In genomic region chr2:150788768-150789550, GRCm38 (mm10) we compare ENCODE assay signal across 9 mouse cellular contexts. TPM values are rescaled to one million over a fixed set of nuclear protein-coding genes. Genes with fewer than 3 reads are reported as not detected.
DNase-seq lines count a peak whose midpoint lies in the region; ATAC-seq and TF ChIP-seq lines count a peak whose summit lies in the region.
"Had no signal": no experiment of that assay in that cellular context is flagged by ENCODE, and none has a peak within 500 bp of the region (broad histone marks: within the 10 kb centered on the region; RNA-seq: fewer than 3 reads in every experiment).

No protein-coding gene starts in this region.

- H3K4me1 ChIP-seq in hindbrain, embryonic 15.5 days (replicated peaks), result peaks cover 31% of the 10 kb centered on the region
- H3K4me1 ChIP-seq in hindbrain, embryonic 10.5 days (replicated peaks), result peaks cover 24% of the 10 kb centered on the region
- peaks cover 4% of the 10 kb centered on the region; the same call in 1 of the 2 replicates for H3K4me1 ChIP-seq in cortical plate, adult 2 months (ENCODE audit: control insufficient read depth, insufficient read depth, low read length)
- 0 out of 2 replicates have a peak, but pooled peaks cover 7% of the 10 kb centered on the region for H3K4me1 ChIP-seq in kidney, postnatal 0 days (replicated peaks; ENCODE audit: insufficient read depth, low read length)
- H3K4me1 ChIP-seq in liver, embryonic 13.5 days (replicated peaks), result peaks cover 38% of the 10 kb centered on the region

- peaks cover 4% of the 10 kb centered on the region; the same call in 1 of the 2 replicates for H3K27me3 ChIP-seq in hindbrain, embryonic 15.5 days
- peaks cover 14% of the 10 kb centered on the region; the same call in 1 of the 2 replicates for H3K27me3 ChIP-seq in hindbrain, embryonic 10.5 days (ENCODE audit: insufficient read depth, poor library complexity, severe bottlenecking)
- no peaks in the 10 kb centered on the region for H3K27me3 ChIP-seq in kidney, postnatal 0 days (ENCODE audit: insufficient read depth, low read length)
- peaks cover 4% of the 10 kb centered on the region; the same call in 1 of the 2 replicates for H3K27me3 ChIP-seq in liver, embryonic 13.5 days
- H3K27me3 ChIP-seq: CH12.LX had no signal

- H3K4me3 ChIP-seq in hindbrain, embryonic 15.5 days, result peak overlapping the region; percentile 54
- H3K4me3 ChIP-seq in hindbrain, embryonic 10.5 days, result no peak overlapping the region
- H3K4me3 ChIP-seq in cortical plate, adult 2 months (ENCODE audit: insufficient read depth, low read length), result peak overlapping the region; percentile 19
- no peak overlapping the region for H3K4me3 ChIP-seq in kidney, postnatal 0 days (replicated peaks; ENCODE audit: low read depth, low read length)
- H3K4me3 ChIP-seq in liver, embryonic 13.5 days (replicated peaks), result no peak overlapping the region; the same call in 1 of the 2 replicates

- DNase-seq in hindbrain, embryonic 10.5 days (ENCODE audit: low spot score), result no peak
- peak; percentile 75 to 90 for DNase-seq in heart, adult 9 months (ENCODE audit: low spot score in 2 of 2)
- peak; percentile 88 for DNase-seq in kidney, postnatal 0 days (ENCODE audit: low spot score)
- DNase-seq in liver, embryonic 13.5 days, result no peak
- peak; percentile 82 for DNase-seq in ovary, postnatal 36 days (ENCODE audit: low spot score)
- DNase-seq in thymus, adult 18-20 months, result no peak

- H3K9me3 ChIP-seq in hindbrain, embryonic 15.5 days, result no peaks in the 10 kb centered on the region
- no peaks in the 10 kb centered on the region for H3K9me3 ChIP-seq in hindbrain, embryonic 10.5 days
- no peaks in the 10 kb centered on the region for H3K9me3 ChIP-seq in kidney, postnatal 0 days (replicated peaks; ENCODE audit: low read length)
- H3K9me3 ChIP-seq in liver, embryonic 13.5 days (replicated peaks), result no peaks in the 10 kb centered on the region

- no peak for TF ChIP-seq POLR2A in cortical plate, adult 2 months (IDR thresholded peaks at IDR 0.05; ENCODE audit: extremely low read depth, insufficient read depth, low read length)

- H3K27ac ChIP-seq in hindbrain, embryonic 15.5 days (replicated peaks), result peak overlapping the region; percentile 49
- no peak overlapping the region for H3K27ac ChIP-seq in hindbrain, embryonic 10.5 days
- H3K27ac ChIP-seq in cortical plate, adult 2 months (ENCODE audit: insufficient read depth, low read length), result 0 out of 2 replicates have a peak overlapping the region, but pooled peaks have one; percentile 61
- no peak overlapping the region for H3K27ac ChIP-seq in kidney, postnatal 0 days
- no peak overlapping the region; the same call in 1 of the 2 replicates for H3K27ac ChIP-seq in liver, embryonic 13.5 days

- 51% methylated on average over 4 of the region's 4 CpGs for WGBS in hindbrain, embryonic 15.5 days
- 73% methylated on average over 4 of the region's 4 CpGs for WGBS in hindbrain, embryonic 10.5 days
- WGBS in kidney, postnatal 0 days, result 49% methylated on average over 4 of the region's 4 CpGs
- WGBS in liver, embryonic 13.5 days (ENCODE audit: insufficient replicate concordance), result 59% methylated on average over 4 of the region's 4 CpGs

- no peak for TF ChIP-seq CTCF in cortical plate, adult 2 months (IDR thresholded peaks at IDR 0.05; ENCODE audit: extremely low read depth, insufficient read depth, low read length)
- TF ChIP-seq CTCF in kidney, postnatal 0 days (IDR thresholded peaks at IDR 0.05; ENCODE audit: low read depth), result peak; percentile 28; the same call in 1 of the 2 replicates

- ATAC-seq in hindbrain, embryonic 15.5 days (ENCODE audit: low FRiP score, low read depth), result 0 out of 2 replicates have a peak, but pooled peaks have one; percentile 3
- no peak for ATAC-seq in kidney, postnatal 0 days (replicated peaks; ENCODE audit: low FRiP score, low read depth)
- ATAC-seq in liver, embryonic 13.5 days (ENCODE audit: low read depth), result no peak

- peak overlapping the region; percentile 34 for H3K9ac ChIP-seq in hindbrain, embryonic 15.5 days
- H3K9ac ChIP-seq in kidney, postnatal 0 days (ENCODE audit: low read depth, low read length), result no peak overlapping the region
- no peak overlapping the region for H3K9ac ChIP-seq in liver, embryonic 13.5 days

- H3K4me2 ChIP-seq in hindbrain, embryonic 15.5 days, result peak overlapping the region; percentile 80
- H3K4me2 ChIP-seq in kidney, postnatal 0 days (ENCODE audit: low read length), result 0 out of 2 replicates have a peak overlapping the region, but pooled peaks have one; percentile 6
- H3K4me2 ChIP-seq in liver, embryonic 13.5 days, result peak overlapping the region; percentile 32

- H3K36me3 ChIP-seq in hindbrain, embryonic 15.5 days, result peaks cover 10% of the 10 kb centered on the region
- peaks cover 24% of the 10 kb centered on the region for H3K36me3 ChIP-seq in hindbrain, embryonic 10.5 days
- H3K36me3 ChIP-seq in kidney, postnatal 0 days (ENCODE audit: insufficient read depth, low read length), result no peaks in the 10 kb centered on the region
- 0 out of 2 replicates have a peak, but pooled peaks cover 14% of the 10 kb centered on the region for H3K36me3 ChIP-seq in liver, embryonic 13.5 days

RNA-seq across cellular contexts. Expression of gene Pygb, which starts 2.4 kb away (rescaled TPM):
- 135 and 149 TPM in 2 replicates for polyA plus RNA-seq in hindbrain, embryonic 15.5 days (2015; fragmentation: Nextera tagmentation; extraction: Ambion mirVana)
- polyA plus RNA-seq in hindbrain, embryonic 10.5 days (2016; fragmentation: Nextera tagmentation; extraction: Ambion mirVana), result 61.1 and 62.1 TPM in 2 replicates
- polyA plus RNA-seq in cortical plate, adult 2 months (2012; rRNA removed), result 131 and 133 TPM in 2 replicates
- 53.3 and 58.4 TPM in 2 replicates for polyA plus RNA-seq in kidney, postnatal 0 days (2015; fragmentation: Nextera tagmentation; extraction: Ambion mirVana)
- polyA plus RNA-seq in liver, embryonic 13.5 days (2015; fragmentation: Nextera tagmentation; extraction: Ambion mirVana), result 22.9 and 29.4 TPM in 2 replicates

RNA-seq across cellular contexts. Expression of gene Entpd6, which starts 40.1 kb away (rescaled TPM):
- polyA plus RNA-seq in hindbrain, embryonic 15.5 days (2015; fragmentation: Nextera tagmentation; extraction: Ambion mirVana), result 71.6 and 76.3 TPM in 2 replicates
- 35.6 and 37.3 TPM in 2 replicates for polyA plus RNA-seq in hindbrain, embryonic 10.5 days (2016; fragmentation: Nextera tagmentation; extraction: Ambion mirVana)
- polyA plus RNA-seq in cortical plate, adult 2 months (2012; rRNA removed), result 56.2 and 57.8 TPM in 2 replicates
- 16.3 and 18.3 TPM in 2 replicates for polyA plus RNA-seq in kidney, postnatal 0 days (2015; fragmentation: Nextera tagmentation; extraction: Ambion mirVana)
- polyA plus RNA-seq in liver, embryonic 13.5 days (2015; fragmentation: Nextera tagmentation; extraction: Ambion mirVana), result 16.5 and 17.2 TPM in 2 replicates

Comparison
In these comparisons a context has a peak if more than half of its experiments do, and no peak if none do; other contexts are left out.
1. H3K27ac ChIP-seq: peak in hindbrain, embryonic 15.5 days (single experiment) and cortical plate, adult 2 months (single experiment); none in hindbrain, embryonic 10.5 days (single experiment), kidney, postnatal 0 days (single experiment) and liver, embryonic 13.5 days (single experiment).
2. H3K4me3 ChIP-seq: peak in hindbrain, embryonic 15.5 days (single experiment) and cortical plate, adult 2 months (single experiment); none in hindbrain, embryonic 10.5 days (single experiment), kidney, postnatal 0 days (single experiment) and liver, embryonic 13.5 days (single experiment).
3. H3K4me2 ChIP-seq: peak in every context shown above with its lines; median percentile 80 in hindbrain, embryonic 15.5 days; 32 in liver, embryonic 13.5 days; 6 in kidney, postnatal 0 days.
4. DNase-seq: peak in heart, adult 9 months (2 of 2), kidney, postnatal 0 days (single experiment) and ovary, postnatal 36 days (single experiment); none in hindbrain, embryonic 10.5 days (single experiment), liver, embryonic 13.5 days (single experiment) and thymus, adult 18-20 months (0 of 2).